Mouse (Mus musculus): ENCODE data around the gene Fzd9.

Fzd9 gene

DNA sequence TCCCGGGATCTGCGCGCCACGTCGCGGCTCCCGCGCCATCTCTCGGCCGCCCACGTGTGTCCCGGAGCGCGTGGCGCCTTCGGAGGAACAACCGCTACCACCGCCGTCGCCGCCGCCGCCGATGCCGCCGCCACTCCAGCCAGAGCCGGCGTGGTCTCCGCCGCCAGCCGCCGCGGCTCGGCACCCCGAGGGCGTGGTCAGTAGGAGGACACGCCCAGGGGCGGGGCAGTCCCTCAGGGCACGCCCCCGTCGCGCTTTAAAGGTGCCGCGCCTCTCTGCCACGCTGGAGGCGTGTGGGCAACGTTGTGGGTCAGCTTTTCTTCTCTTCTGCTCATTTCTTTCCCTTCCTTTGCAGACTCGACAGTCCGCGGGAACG, at the start of gene Fzd9:
Fzd9 (minus strand) TSS at position 152 of the 376 bp plus-strand sequence.
- DNase-seq (ENCODE audit: low spot score) = peak; percentile 87

DNA sequence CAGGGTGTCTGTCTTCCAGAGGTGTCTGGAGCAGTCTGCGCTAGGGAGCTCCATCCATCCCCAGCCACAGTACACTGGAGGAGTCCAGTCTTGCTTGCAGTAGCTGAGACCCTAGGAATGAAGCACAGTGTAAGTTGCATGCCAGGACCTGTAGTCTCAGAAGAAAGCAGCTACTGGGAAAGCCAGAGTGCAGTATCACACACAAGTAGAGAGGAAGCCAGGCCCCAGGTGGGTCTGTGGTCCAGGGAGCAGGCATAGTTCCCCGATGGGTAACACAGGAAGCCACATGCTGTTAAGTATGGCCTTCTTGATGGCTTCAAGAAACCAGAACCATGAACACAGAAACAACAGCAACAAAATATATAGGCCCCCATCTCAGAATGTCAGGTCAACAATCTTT, 41.0 kb upstream of the Fzd9 start:
- no peak for DNase-seq (ENCODE audit: low spot score)

DNA sequence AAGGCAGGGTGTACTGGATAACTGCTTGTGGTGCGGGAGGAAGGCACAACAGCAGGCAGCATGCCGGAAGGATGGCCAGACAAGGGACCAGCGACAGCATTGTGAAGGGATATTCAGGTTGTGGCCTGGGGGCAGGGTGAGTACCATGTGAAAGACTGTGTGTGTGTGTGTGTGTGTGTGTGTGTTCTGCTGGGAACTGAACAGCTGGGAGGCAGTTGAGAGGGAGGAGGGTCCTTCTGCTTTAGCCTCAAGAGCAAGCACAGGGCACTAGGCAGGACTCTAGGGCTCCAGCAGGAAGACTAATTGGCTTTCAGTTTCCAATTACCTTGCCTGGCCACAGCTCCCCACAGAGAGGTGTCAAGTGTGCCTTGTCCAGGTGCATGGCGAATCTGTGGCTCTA, 40.2 kb upstream of the Fzd9 start:
- no peak for DNase-seq (ENCODE audit: low spot score)

DNA sequence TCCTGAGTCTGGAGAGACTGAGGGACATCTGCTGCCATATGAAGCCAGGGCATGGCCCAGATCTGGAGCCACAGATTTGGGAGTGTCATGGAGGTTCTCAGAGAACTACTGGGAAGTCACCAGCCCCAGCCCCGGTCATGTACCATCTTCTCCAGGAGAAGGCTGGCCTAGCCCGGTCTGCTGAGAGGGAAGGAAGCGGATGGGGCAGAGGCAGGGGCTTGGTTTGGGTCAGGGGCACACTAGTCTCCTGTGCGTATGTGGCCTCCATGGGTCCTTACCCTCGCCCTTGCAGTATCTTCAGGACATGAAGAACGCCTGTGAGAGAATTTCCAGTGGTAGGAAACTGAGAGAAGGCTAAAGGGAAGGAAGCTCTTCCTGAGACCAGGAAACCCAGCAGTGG, 39.7 kb upstream of the Fzd9 start:
- no peak for DNase-seq (ENCODE audit: low spot score)

DNA sequence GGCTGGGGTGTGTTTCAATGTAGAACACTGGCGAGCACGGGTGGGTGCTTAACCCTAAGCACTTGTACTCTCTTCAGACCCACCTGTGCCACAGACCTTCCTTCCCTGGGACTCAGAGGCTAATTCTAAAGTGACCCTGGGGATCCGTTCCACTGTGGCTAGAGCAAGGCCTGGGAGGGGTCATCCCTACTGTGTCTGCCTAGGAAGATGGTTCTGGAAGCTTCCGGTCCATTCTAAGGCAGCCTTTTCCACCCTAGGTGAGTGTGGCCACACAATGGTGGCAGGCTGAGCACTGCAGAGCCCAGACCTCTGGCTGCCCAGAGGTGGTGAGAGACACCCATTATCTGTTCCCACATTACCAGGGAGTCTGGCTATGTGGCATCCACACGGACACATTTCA, 35.9 kb upstream of the Fzd9 start:
- no peak for DNase-seq (ENCODE audit: low spot score)

DNA sequence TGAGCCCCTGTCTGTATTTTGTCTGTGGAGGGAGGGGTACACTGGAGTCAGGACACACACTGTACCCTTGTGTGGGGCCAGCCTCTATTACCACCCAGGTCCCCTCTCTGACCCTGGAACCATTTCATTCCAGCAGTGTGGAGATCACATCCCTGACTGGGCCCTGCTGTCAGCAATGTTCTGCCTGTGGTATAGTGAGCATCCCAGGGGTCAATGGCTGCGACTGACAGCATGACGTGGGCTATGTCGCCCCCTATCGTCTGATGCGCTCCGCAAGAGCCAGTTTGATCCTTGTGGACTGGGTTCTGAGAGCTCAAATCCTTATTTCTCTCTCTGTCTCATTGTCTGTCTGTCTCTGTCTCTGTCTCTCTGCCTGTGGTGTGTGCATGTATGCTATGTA, 35.2 kb upstream of the Fzd9 start:
- DNase-seq (ENCODE audit: low spot score) = peak; percentile 79

DNA sequence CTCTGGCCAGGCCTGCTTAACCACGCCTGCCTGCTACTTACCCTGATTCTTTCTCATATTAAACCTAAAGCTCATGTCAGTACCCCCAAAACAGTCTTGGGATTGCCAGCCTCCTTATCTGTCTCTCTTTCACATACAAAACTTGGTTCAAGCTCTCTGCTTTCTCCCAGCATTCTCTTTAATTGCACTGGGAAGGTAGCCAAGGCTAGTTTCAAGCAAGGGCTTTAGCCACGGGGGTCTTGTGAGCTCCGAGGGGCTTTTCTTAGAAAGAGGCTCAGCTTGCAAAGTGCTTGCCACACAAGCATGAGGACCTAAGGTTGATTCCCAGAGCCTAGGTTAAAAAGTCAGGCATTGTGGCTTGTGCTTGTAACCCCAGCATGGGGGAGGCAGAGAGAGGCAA, 34.2 kb upstream of the Fzd9 start:
- DNase-seq (ENCODE audit: low spot score) = no peak

DNA sequence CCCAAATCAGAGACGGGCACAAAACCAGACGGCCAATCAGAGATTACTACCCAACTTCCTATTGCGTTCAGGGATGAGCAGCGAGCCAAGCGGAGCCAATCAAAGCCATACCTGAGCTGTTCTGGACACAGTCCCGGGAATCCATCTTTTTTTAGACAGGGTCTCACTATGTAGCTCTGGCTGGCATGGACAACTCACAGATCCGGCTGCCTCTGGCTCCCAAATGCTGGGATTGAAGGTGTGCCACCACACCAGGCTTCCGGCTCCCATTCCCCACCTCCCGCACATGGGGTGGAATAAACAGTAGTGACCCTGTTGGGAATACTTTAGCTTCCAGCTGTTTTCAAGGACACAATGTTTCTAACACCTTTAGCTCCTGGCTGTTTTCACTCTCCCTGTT, 29.2 kb upstream of the Fzd9 start:
- no peak for DNase-seq (ENCODE audit: low spot score)

DNA sequence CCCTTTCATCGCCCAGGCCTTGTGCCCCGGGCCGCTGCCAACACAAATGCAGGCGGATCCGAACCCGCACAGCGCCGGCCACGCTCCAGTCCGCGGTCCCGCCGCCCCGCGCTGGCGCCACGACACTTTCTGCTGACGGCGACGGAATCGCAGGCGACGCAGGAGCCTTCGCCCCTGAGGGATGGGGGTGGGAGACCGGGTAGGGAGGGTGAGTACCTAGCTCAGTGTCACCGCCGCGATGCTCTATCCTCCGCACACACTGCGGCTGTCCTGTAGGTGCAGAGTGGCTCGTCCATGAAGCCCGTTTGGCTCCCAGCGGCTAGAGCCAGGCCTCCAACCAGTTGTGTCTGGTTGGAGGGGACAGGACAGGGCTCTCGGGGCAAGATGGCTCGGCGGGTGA, 25.6 kb upstream of the Fzd9 start:
- no peak for DNase-seq (ENCODE audit: low spot score)

DNA sequence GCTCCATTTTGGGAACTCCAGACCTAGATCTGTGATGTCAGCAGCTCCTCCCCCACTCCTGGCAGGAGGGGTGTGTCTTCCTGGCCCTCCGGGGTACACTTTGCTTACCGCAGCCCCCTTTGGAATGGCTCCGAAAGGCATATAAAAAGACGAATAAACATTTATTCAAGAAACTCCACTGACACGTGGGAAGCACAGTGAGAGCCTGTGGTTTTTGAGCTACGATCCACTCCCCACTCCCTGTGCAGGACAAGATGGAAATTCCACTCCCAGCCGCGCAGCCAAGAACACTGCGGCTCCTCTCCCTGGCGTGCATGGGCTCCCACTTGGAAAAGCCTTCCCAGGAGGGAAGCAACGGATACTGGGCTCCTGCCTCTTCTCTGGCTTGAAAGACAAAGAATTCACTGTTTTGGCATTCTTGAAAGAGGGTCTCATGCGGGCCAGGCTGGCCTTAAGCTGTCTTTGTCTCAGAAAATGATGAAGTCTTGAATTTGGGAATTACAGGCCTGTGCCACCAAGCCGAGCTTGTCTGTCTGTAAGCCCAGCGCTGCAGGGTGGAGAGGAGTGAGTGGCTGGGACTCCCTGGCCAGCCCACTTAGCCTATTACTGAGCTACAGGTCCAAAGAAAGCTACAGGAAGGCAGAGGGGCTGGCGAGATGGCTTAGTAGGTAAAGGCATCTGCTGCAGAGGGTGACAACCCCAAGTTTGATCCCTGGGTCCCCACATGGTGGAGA, 23.8 kb upstream of the Fzd9 start:
- no peak for DNase-seq (ENCODE audit: low spot score)

DNA sequence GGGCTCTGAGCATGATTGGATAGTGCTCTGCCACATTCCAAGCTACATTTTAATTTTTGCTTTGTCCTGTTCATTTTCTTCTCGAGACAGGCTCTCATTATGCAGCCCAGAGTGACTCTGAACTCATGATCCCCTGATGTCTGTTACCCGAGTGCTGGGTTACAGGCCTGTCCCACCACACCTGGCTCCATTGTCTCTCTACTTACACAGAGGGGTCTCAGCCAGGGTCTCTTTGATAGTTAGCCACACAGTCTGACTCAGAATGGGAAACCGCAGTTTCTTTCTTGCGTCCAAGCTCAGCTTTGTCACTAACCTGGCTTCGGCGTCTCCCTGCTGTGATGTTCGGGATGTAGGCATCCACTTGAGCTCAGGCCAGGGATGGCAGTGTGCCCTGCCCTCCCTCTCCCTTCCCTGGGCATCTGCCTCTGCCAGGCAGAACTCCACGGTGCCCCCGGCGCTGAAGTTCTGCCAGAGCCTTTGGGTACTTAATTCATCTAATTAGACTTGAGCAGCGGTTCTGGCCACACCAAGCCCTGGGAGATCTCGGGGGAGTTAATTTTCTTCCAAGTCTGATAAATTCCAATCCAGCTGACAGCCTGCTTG, 20.6 kb upstream of the Fzd9 start:
- no peak for DNase-seq (ENCODE audit: low spot score)

DNA sequence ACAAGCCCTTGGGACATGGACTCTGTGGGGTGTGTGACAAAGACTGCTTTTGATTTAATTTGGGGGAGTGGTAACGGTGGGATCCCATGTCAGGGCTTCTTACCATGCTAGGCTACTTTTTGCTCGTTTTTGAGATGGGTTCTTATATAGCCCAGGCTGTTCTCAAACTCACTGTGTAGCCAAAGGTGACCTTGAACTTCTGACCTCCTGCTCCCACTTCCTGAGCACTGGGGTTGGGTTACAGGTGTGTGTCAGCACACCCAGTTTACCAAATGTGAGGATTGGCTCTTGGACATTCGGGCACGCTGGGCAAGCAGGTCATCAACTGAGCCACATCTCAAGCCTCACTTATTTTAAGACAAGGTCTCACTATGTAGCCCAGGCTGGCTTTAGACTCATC, 19.3 kb upstream of the Fzd9 start:
- no peak for DNase-seq (ENCODE audit: low spot score)

DNA sequence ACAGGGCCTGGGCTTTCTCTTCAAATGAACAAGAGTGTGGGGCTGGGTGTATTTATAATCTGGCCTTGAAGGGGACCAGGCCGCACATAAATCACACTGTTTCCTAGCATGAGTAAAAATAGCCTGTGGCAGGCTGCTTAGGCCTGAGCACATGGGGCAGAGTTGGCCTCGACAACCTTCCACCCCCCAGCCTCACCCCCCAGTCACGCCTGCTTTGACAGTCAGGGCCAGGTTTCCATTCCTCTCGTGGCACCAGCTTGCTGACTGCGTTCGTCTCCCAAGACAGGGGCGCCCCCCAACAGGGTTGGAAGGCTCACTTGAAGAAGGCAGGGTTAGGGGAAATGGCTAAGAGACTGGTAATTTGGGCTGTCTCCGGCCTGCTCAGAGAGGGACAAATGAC, 18.4 kb upstream of the Fzd9 start:
- DNase-seq (ENCODE audit: low spot score) = no peak

DNA sequence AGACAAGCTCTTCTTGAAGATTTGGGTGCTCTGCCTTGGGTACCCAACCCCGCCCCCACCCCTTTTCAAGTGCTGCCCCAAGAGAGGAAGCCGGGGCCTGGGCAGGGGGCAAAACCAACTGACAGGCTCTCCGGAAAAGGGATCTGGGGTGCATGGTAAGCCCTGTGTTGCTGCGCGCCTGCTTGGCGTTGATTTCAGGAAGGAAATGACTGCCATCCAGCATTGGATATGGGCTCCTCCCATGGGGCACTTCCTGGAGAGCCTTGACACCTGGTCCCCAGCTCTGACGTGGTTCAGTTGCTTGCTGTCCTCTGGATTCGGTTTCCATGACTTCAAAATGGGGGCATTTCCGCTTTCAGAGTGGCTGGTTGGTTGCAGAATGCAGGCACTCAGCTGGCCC, 13.5 kb upstream of the Fzd9 start:
- no peak for DNase-seq (ENCODE audit: low spot score)

DNA sequence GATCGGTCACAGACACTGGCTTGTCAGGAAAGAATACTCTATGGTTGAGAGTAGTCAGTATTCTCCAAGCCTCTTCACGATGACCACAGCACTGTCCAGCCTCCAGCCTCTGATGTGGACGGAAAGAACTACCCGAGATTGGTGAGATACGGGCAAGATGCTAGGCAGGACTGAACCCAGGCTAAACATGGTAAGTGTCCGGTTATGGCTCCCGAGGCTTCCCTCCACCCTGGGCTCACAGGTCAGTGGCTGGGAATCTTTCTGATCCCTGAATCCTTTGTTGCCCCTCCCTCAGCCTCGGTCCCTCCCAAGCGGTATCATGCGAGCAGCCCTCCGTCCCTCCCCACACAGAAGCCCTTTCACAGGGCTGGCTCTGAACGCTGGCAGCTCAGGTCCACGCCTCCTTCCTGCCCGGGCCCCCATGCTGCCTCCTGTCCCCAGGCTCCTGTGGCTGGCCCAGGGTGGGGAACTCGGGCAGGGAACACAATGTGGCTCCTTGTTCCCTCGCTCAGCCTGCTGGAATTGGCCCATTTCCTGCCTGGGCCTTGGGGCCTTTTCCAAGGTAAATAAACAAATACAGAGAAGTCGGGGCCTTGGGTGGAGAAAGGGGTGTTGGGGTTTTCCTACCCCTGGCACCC, 13.0 kb upstream of the Fzd9 start:
- DNase-seq (ENCODE audit: low spot score) = peak; percentile 30

DNA sequence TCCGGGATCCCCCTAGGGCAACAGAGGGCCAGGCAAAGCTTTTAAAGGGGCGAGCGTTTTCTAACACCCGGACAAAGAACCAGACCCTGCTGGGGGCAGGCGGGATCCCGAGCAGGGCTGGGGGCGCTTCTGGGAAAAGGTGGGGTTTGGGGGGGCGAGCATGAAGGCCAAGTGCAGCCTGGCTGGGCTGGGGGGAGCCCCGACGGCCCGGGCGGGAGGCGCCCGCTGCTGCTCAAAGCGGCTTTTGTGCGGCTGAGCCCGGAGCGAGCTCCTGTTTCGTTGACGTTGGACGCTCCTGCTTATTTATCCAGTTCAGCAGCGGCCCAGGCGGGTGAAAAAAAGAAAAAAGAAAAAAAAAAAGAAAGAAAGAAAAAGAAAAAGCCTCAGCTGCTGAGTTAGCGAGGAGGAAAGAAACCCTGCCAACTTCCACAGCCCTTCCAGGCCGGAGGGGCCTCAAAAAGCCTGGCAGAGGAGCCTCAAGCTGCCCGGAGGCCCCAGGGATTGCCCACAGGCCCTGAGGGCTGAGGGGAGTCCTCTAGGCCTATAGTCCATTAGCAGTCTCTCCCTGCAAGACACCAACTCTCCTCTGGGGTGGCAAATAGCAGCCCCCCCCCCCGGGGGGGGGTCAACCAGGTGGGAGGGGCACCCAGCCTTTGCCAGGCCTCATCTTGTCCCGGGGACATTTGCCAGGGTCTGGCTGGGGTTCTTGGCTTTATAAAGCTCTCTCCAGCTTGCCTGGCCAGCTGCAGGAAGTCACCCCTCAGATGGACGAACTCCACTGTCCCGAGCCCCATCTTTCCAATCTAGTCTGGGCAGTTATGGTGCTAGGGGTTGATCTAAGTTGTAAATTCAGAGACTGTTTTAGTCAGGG, 7.5 kb upstream of the Fzd9 start:
- DNase-seq (ENCODE audit: low spot score) = no peak

DNA sequence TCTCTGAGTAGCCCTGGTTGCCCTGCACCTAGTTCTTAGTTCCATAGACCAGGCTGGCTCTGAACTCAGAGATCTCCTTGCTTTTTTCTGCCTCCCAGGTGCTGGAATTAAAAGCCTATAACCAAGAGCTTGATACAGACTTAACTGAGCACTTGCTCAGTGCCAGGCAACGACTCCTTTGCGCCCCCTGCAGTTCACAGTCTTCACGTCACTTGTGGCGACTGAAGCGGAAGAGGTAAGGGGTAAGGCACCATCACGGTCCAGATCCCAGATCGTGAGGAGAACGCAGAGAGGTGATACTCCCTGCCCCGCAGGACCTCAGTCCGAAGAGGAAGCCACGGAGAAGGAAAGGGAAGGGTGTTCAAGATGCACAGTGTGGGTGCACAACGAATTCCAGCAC, 6.5 kb upstream of the Fzd9 start:
- no peak for DNase-seq (ENCODE audit: low spot score)

DNA sequence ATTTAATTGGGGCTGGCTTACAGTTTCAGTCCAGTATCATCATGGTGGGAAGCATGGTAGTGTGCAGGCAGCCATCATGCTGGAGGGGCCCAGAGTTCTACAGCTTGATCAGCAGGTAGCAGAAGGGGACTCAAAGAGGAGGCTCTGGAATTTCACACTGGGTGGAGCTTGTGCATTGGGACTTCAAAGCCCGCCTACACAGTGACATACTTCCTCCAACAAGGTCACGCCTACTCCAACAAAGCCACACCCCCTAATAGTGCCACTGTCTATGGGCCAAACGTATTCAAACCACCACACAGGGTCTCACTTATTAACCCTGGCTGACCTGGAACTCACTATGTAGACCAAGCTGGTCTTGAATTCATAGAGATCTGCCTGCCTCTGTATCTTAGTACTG, 5.1 kb upstream of the Fzd9 start:
- DNase-seq (ENCODE audit: low spot score) = no peak

DNA sequence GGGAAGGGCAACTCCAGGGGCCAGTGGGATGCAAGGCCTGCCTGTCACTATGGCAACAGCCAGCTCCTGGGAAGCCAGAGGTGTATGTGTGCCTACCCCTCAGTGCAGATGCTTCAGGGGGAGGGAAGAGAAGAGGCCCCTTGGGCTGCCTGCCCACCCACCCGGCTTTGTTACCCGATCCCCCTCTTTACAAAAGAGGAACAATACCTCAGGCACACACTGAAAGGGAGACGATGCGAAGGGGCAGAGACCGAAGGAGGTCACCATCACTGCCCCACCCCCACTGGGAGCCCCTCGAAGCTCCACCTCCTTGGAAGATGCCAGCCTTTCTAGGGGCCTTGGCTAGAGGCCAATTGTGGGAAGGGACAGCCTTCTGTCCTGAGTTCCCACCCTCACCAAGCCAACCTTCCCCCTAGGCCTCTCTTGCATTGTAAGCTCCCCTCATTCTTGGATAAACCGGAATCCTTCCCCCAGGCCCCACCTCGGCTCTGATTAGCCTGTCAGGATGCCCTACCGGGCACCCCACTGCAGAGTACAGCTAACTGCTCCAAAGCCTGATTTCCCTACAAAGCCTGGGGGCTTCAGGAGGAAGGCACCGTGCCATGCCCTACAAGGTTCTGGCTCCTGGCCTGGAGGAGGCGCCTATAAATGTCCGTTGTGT, 2.8 kb upstream of the Fzd9 start:
- DNase-seq (ENCODE audit: low spot score) = no peak

DNA sequence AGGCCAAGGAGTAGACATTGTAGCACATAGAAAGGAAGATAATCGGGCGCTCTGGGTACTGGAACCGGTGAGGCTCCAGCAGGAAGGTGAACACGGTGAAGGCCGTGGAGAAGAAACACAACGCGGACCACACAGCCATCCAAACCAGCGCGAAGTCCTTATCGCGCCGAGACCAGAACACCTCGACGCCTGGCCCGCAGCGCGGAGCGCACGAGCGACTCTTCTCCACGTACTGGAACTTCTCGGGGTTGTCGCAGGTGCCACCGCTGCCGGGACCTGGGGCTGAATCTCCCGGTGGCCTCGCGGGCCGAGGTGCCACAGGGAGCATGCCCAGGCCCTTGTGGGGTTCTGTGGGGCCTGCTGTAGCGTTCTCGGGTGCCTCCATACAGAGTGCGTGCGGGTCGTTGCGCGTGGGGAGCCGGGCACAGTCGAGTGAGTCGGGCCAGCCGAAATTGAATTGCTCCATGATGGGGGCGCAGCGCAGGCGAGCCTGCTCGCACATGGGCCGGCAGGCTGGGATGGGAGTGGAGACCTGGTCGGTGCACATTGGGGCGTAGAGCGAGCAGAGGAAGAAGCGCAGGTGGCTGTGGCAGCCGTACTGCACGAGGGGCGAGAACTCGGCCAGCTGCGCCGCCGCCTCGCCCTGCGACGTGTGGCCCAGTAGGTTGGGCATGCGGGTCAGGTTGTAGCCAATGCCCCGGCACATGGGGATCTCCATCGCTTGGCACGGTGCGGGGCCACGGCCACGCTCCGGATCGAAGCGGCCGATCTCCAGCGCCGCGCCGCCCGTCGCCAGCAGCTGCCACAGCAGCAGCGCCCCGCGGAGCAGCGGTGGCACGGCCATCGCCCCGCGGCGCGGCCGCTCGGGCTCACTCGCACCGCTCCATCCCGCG, 598 bp downstream of the Fzd9 start:
- peak; percentile 21 for DNase-seq (ENCODE audit: low spot score)
